Mouse (Mus musculus) midbrain, embryonic 10.5 days (tissue): ENCODE measurements around the gene Sept10. TPM values are rescaled to one million over a fixed set of nuclear protein-coding genes. Genes with fewer than 3 reads are reported as not detected.

Experiments used
- DNase-seq: peaks from one replicate; pipeline ENCODE4 v3.0.0-alpha.2; 2017; ENCODE audit warnings: low spot score
- H3K27ac ChIP-seq: fragments of 300-500 bp; sonication (generic); replicated peaks from 2 replicates; pipeline ENCODE4 v1.5.1; 2016; ENCODE audit warnings: mild to moderate bottlenecking
- H3K27me3 ChIP-seq: fragments of 300-500 bp; sonication (generic); 2 replicates; pipeline ENCODE4 v1.6.1; 2016; ENCODE audit warnings: low read depth, mild to moderate bottlenecking; ENCODE audit not compliant: poor library complexity, severe bottlenecking
- H3K36me3 ChIP-seq: fragments of 300-500 bp; sonication (generic); 2 replicates; pipeline ENCODE4 v1.6.1; 2016; ENCODE audit warnings: mild to moderate bottlenecking, moderate library complexity
- H3K4me1 ChIP-seq: fragments of 300-500 bp; sonication (generic); 2 replicates; pipeline ENCODE4 v1.6.1; 2016
- H3K4me3 ChIP-seq: fragments of 300-500 bp; sonication (generic); 2 replicates; pipeline ENCODE4 v1.5.1; 2016; ENCODE audit warnings: mild to moderate bottlenecking, moderate library complexity
- H3K9me3 ChIP-seq: fragments of 300-500 bp; sonication (generic); replicated peaks from 2 replicates; pipeline ENCODE4 v1.6.1; 2016; ENCODE audit warnings: mild to moderate bottlenecking
- WGBS: fragments of 180-500 bp; shearing (Covaris S2); methylation state at CpG from one replicate; pipeline ENCODE4 v1.1.7; 2016; 5-methylcytosine and 5-hydroxymethylcytosine counted together
- polyA plus RNA-seq: library from polyadenylated mRNA; unstranded; fragments of >200 nt; fragmentation: Nextera tagmentation; extraction: Ambion mirVana; gene quantifications from 2 replicates; pipeline ENCODE4 v1.2.1, GENCODE M21; 2016

Sept10 gene
- polyA plus RNA-seq, 1 experiment from 2014 or later, result 27.7 TPM

GRCm38 (mm10) chr10:59222271-59223101 lies 839 bp upstream of the Sept10 start:
- WGBS, result 4% methylated on average over 49 of the region's 49 CpGs
- peak; percentile 50 for DNase-seq
- Histone ChIP-seq H3K36me3 (peaks cover 10% of the 10 kb centered on the region), H3K4me3 (peak overlapping the region; percentile 88), H3K4me1 (peaks cover 46% of the 10 kb centered on the region), H3K27me3 (peaks cover 6% of the 10 kb centered on the region; the same call in 1 of the 2 replicates), H3K27ac (peak overlapping the region; percentile 98), H3K9me3 (no peaks in the 10 kb centered on the region)

- 2% methylated on average over 39 of the region's 39 CpGs for WGBS
- H3K4me3 ChIP-seq, result peak overlapping the region; percentile 88
- H3K27me3 ChIP-seq, result peaks cover 6% of the 10 kb centered on the region; the same call in 1 of the 2 replicates
- H3K27ac ChIP-seq, result peak overlapping the region; percentile 98
- H3K36me3 ChIP-seq, result peaks cover 3% of the 10 kb centered on the region
- peaks cover 46% of the 10 kb centered on the region for H3K4me1 ChIP-seq
- no peaks in the 10 kb centered on the region for H3K9me3 ChIP-seq
- no peak for DNase-seq
These were observed 699 bp downstream of the Sept10 start for GRCm38 (mm10) chr10:59220824-59221472.

- peaks cover 6% of the 10 kb centered on the region; the same call in 1 of the 2 replicates for H3K36me3 ChIP-seq
These were observed 21.6 kb downstream of the Sept10 start for GRCm38 (mm10) chr10:59200011-59200410.

GRCm38 (mm10) chr10:59196763-59197162 lies 24.9 kb downstream of the Sept10 start:
- no peaks in the 10 kb centered on the region for H3K27me3 ChIP-seq
- H3K9me3 ChIP-seq, result no peaks in the 10 kb centered on the region
- H3K4me1 ChIP-seq, result peaks cover 13% of the 10 kb centered on the region; the same call in 1 of the 2 replicates
- no peaks in the 10 kb centered on the region for H3K36me3 ChIP-seq
- H3K27ac ChIP-seq, result no peak overlapping the region
- WGBS, result 87% methylated on average over 3 of the region's 3 CpGs
- H3K4me3 ChIP-seq, result no peak overlapping the region
- no peak for DNase-seq

More at GRCm38 (mm10) chr10:59200011-59200410, 21.6 kb downstream of the Sept10 start:
- H3K4me3 ChIP-seq, result no peak overlapping the region
- H3K27ac ChIP-seq, result no peak overlapping the region
- peaks cover 10% of the 10 kb centered on the region; the same call in 1 of the 2 replicates for H3K4me1 ChIP-seq
- no peaks in the 10 kb centered on the region for H3K27me3 ChIP-seq
- H3K9me3 ChIP-seq, result no peaks in the 10 kb centered on the region
- no peak for DNase-seq

GRCm38 (mm10) chr10:59194891-59195290 lies 26.8 kb downstream of the Sept10 start:
- no peaks in the 10 kb centered on the region for H3K9me3 ChIP-seq
- no peaks in the 10 kb centered on the region for H3K27me3 ChIP-seq
- H3K27ac ChIP-seq, result no peak overlapping the region
- peaks cover 13% of the 10 kb centered on the region; the same call in 1 of the 2 replicates for H3K4me1 ChIP-seq
- 79% methylated on average over 5 of the region's 5 CpGs for WGBS
- peaks cover 13% of the 10 kb centered on the region for H3K36me3 ChIP-seq
- DNase-seq, result no peak
- H3K4me3 ChIP-seq, result no peak overlapping the region

GRCm38 (mm10) chr10:59182306-59182705 lies 39.3 kb downstream of the Sept10 start:
- Histone ChIP-seq H3K4me1 (no peaks in the 10 kb centered on the region), H3K9me3 (no peaks in the 10 kb centered on the region), H3K4me3 (no peak overlapping the region), H3K27ac (no peak overlapping the region), H3K36me3 (peaks cover 17% of the 10 kb centered on the region), H3K27me3 (no peaks in the 10 kb centered on the region)
- DNase-seq, result no peak
- WGBS, result 84% methylated on average over 3 of the region's 3 CpGs

GRCm38 (mm10) chr10:59179620-59180019 lies 42.0 kb downstream of the Sept10 start:
- Histone ChIP-seq H3K4me1 (no peaks in the 10 kb centered on the region), H3K27ac (no peak overlapping the region), H3K4me3 (no peak overlapping the region), H3K9me3 (no peaks in the 10 kb centered on the region), H3K27me3 (no peaks in the 10 kb centered on the region), H3K36me3 (peaks cover 32% of the 10 kb centered on the region)
- no peak for DNase-seq
- WGBS, result 96% methylated on average over 3 of the region's 3 CpGs

GRCm38 (mm10) chr10:59172539-59172938 lies 49.1 kb downstream of the Sept10 start:
- Histone ChIP-seq H3K27ac (no peak overlapping the region), H3K27me3 (no peaks in the 10 kb centered on the region), H3K36me3 (peaks cover 27% of the 10 kb centered on the region), H3K4me1 (no peaks in the 10 kb centered on the region), H3K4me3 (no peak overlapping the region), H3K9me3 (no peaks in the 10 kb centered on the region)
- no peak for DNase-seq
- WGBS, result 94% methylated on average over 1 of the region's 1 CpGs

GRCm38 (mm10) chr10:59171042-59171441 lies 50.6 kb downstream of the Sept10 start:
- no peak overlapping the region for H3K27ac ChIP-seq

GRCm38 (mm10) chr10:59166104-59166944 lies 55.3 kb downstream of the Sept10 start:
- H3K27me3 ChIP-seq, result no peaks in the 10 kb centered on the region
- 0 out of 2 replicates have a peak, but pooled peaks cover 6% of the 10 kb centered on the region for H3K4me1 ChIP-seq
- no peak for DNase-seq
- no peak overlapping the region for H3K27ac ChIP-seq
- peaks cover 29% of the 10 kb centered on the region for H3K36me3 ChIP-seq
- no peaks in the 10 kb centered on the region for H3K9me3 ChIP-seq
- WGBS, result 77% methylated on average over 14 of the region's 14 CpGs
- no peak overlapping the region for H3K4me3 ChIP-seq

More at GRCm38 (mm10) chr10:59171042-59171441, 50.6 kb downstream of the Sept10 start:
- H3K4me3 ChIP-seq, result no peak overlapping the region
- no peak for DNase-seq
- no peaks in the 10 kb centered on the region for H3K27me3 ChIP-seq
- WGBS, result 73% methylated on average over 3 of the region's 3 CpGs
- H3K36me3 ChIP-seq, result peaks cover 23% of the 10 kb centered on the region
- no peaks in the 10 kb centered on the region for H3K9me3 ChIP-seq
- no peaks in the 10 kb centered on the region for H3K4me1 ChIP-seq

- Histone ChIP-seq H3K27ac (no peak overlapping the region), H3K4me1 (0 out of 2 replicates have a peak, but pooled peaks cover 6% of the 10 kb centered on the region), H3K27me3 (no peaks in the 10 kb centered on the region), H3K4me3 (no peak overlapping the region), H3K36me3 (peaks cover 20% of the 10 kb centered on the region), H3K9me3 (no peaks in the 10 kb centered on the region)
- no peak for DNase-seq
- WGBS, result 62% methylated on average over 4 of the region's 4 CpGs
These were observed 59.3 kb downstream of the Sept10 start for GRCm38 (mm10) chr10:59162185-59162897.

GRCm38 (mm10) chr10:59158627-59159026 lies 63.0 kb downstream of the Sept10 start:
- Histone ChIP-seq H3K27me3 (no peaks in the 10 kb centered on the region), H3K4me1 (0 out of 2 replicates have a peak, but pooled peaks cover 6% of the 10 kb centered on the region), H3K4me3 (no peak overlapping the region), H3K27ac (no peak overlapping the region), H3K36me3 (0 out of 2 replicates have a peak, but pooled peaks cover 4% of the 10 kb centered on the region), H3K9me3 (no peaks in the 10 kb centered on the region; the same call in 1 of the 2 replicates)
- DNase-seq, result no peak
- 78% methylated on average over 3 of the region's 3 CpGs for WGBS
